Mouse (Mus musculus): ENCODE data around the gene Eml6.

The Eml6 gene

DNA sequence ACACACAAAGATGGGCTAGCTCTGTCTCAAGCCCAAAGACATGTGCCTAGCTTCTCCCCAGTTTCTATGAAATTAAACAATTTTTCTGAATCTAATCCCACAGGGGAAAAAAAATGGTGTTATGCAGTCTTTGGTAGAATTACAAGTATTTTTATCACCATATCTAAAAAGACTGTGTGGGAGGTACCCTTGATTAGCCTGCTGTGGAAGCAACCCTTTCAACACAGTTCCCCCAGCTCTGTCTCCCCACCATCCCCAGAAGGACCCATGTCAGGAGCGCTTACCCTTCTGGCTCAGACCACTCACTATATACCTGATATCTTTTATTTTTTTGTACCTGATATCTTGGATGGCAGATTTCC, 276.4 kb downstream of the Eml6 start:
- DNase-seq (ENCODE audit: low read depth, low spot score): no peak

DNA sequence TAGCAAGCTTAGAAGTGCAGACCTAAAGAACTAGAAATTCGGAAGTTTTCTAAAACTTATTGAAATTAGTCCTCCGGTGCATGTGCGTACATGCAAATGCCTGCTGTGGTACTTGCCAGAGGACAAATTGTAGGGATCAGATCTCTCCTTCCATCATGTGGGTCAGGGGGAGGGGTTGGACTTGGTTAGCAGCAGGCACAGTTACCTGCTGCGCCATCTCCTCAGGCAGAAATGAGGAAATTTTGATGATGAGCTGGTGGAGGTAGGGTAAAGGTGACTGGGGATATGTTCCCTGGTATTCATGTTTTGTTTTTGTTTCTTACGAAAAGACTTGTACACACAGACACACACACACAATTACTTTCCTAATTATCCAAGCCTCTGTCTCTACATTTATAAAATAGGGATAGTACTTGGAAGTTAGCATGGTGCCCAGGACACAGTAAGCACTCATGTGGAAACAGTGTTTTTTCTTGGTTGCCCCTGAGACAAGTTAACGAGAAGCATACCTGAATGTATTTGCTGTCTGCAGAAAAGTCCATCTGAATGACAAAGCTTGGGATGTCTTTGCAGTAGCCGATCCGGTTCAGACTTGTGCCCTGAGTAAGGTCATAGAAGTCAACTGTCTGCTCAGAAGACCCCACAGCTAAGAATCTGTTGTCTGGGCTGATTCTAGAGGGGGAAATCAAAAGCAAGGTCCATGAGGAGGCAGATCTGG, 276.9 kb downstream of the Eml6 start:
- DNase-seq (ENCODE audit: low read depth, low spot score): peak; percentile 84

- DNase-seq (ENCODE audit: low read depth, low spot score): no peak
These were observed 278.0 kb downstream of the Eml6 start for GRCm38 (mm10) chr11:29747881-29748280.

DNA sequence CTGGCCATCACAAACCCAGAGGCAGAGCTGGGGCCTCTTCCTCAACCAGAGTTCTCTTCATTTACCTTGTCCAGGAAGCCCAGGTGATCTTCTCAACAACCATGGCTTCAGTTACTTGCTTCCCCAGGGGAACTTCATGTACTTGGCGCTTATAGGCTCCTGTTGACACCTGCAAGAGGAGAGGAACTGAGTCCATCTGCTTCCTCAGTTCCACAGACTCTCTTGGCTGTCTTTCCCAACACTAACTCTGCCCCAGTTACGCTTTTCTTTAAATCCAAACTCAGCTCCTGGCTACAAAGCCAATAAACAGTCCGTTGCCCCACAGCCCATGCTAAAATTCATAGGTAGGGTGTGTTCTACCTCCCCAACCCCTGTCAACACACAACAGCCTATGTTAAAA, 278.5 kb downstream of the Eml6 start:
- no peak for DNase-seq (ENCODE audit: low read depth, low spot score)

DNA sequence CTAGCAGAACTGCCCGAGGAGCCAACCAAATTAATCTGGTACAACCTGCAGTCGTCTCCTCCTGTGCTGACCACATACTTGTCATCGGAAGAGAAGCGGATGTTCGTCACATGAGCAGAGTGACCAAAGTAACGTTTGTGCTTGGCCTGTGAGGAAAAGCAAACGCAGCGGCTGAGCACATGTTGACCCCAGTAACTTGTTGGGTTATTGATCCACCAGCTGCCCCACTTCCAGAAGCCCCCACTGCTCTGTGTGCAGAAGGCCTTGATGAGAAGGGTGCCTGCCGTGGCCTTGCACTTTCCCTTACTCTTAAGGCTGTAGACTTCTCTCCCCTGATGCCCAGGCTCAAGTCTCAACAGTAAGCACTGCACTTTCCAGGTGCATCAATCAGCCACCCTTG, 279.6 kb downstream of the Eml6 start:
- DNase-seq (ENCODE audit: low read depth, low spot score): no peak

DNA sequence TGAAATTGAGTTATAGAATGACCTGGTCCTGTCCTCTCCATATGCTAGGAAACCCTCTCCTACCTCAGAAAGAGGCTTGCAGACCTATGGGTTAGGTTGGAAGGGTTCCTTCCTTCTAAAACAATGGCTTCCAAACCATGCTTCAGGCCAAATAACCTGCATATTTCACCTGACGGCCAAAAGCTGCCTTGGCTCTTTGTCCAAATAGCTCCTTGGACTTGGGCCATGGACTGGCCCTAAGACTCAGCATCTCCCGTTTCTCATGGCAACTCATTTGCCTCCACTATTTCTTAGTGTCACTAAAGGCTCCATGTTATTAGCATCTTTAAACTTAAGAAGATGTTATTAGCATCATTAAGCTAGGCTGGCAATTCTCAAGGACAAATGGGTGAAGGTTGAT, 280.3 kb downstream of the Eml6 start:
- DNase-seq (ENCODE audit: low read depth, low spot score): no peak

GRCm38 (mm10) chr11:29744760-29745430, 280.9 kb downstream of the Eml6 start:
- DNase-seq (ENCODE audit: low read depth, low spot score): no peak

- no peak for DNase-seq (ENCODE audit: low read depth, low spot score)
These were observed 286.1 kb downstream of the Eml6 start for GRCm38 (mm10) chr11:29739752-29740151.

DNA sequence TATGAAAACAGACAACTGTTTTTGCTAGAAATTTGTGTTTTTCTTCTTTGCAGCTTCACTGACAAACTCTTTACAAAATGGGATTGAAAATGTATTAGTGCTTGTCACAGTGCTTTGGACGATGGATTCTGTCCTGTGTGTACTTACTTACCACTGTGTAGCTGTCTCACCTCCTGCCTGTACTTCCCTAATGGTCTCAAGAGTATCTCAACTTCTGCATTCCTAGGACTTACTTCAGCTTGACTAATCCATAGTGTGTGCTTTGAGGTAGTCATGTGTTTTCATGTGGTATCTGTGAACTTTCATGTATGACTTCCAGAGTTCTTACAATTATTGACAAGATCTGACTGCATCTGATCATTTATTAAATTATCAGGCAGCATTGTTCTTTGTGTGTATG, 297.9 kb downstream of the Eml6 start:
- no peak for DNase-seq (ENCODE audit: low read depth, low spot score)

DNA sequence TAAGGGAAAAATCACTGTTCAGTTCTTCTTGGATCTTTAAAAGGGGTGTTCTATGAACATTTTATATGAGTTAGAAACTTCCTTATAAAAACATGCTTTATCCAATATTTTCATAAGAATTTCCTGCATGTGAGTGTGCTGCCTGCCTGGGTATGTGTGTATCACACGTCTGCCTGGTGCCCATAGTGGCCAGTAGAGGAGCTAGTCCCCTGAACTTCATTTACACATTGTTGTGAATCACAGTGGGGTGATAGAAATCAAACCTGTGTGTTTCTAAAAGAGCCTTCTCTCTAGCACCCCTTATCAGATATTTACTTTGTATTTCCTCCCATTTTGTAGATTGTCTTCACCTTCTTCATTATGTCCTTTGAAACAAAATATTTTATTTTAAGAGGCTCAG, 300.2 kb downstream of the Eml6 start:
- peak; percentile 40 for DNase-seq (ENCODE audit: low read depth, low spot score)

- no peak for DNase-seq (ENCODE audit: low read depth, low spot score)
These were observed 300.7 kb downstream of the Eml6 start for GRCm38 (mm10) chr11:29725167-29725566.

DNA sequence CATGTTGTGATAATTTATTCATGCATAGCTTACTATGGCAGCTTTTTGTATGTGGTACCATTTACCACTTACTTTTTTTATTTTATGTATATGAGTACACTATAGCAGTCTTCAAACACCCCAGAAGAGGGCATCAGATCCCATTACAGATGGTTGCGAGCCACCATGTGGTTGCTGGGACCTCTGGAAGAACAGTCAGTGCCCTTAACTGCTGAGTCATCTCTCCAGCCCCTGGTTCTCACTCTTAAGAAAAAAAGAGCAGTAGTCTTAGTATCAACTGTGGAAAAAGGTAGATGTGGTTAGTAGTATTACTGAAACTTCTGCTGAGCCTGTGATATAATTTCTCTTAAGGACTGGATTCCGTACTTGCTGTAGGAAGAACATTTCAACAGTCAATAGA, 301.6 kb downstream of the Eml6 start:
- DNase-seq (ENCODE audit: low read depth, low spot score): peak; percentile 70

DNA sequence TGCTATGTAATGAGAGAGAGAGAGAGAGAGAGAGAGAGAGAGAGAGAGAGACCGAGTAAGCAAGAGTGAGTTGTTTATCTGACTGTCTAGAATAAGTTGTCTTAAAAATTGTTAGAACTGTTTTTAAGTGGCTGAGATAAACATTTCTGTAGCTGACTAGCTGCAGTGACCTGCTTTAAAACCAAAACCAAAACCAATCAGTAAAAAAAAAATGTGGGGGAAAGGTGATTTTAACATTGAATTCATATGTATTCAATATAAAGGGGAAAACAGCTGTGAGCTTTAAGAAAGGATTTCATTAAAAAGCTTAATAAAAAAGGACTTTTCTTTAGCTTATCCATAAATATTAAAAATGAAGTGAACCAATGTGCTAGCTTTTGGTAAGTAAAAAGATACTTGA, 306.2 kb downstream of the Eml6 start:
- no peak for DNase-seq (ENCODE audit: low read depth, low spot score)

DNA sequence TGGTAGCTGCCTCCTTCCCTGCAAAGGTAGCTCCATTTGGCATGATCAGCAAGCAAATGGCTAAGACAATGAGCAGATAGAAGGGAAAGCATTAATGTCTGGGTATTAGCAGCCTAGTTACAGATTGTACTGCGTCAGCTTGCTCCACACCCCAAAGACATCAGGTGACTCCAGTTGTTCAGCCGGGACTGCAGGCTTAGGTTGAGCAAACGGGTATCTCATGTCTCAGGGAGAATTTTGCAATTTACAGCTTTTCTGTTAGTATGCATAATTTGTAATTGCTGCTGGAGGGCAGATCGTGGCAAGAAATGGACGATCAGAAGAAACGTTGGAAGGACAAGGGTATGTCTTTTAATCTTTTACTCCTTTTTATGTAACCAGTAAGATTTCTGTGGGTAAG, 307.3 kb downstream of the Eml6 start:
- no peak for DNase-seq (ENCODE audit: low read depth, low spot score)

- DNase-seq (ENCODE audit: low read depth, low spot score): no peak
These were observed 310.3 kb downstream of the Eml6 start for GRCm38 (mm10) chr11:29715499-29715898.

- DNase-seq (ENCODE audit: low read depth, low spot score): peak; percentile 56
These were observed 311.0 kb downstream of the Eml6 start for GRCm38 (mm10) chr11:29714789-29715188.

DNA sequence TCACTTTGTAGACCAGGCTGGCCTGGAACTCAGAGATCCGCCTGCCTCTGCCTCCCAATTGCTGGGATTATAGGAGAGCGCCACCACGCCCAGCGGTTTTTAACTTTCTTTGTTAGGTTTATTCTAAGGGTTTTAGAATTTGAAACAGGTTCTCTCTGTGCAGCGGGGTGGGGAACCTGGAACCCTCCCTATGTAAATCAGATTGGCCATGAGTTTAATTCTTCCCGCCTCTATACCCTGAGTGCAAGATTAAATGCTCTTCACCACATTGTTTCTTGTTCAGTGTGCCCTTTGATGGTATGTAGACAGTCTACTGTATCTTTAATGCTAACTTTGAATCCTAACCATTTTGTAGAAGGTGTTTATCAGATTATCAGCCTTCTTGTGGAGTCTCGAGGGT, 311.7 kb downstream of the Eml6 start:
- peak; percentile 94 for DNase-seq (ENCODE audit: low read depth, low spot score)

- peak; percentile 68 for DNase-seq (ENCODE audit: low read depth, low spot score)
These were observed 316.3 kb downstream of the Eml6 start for GRCm38 (mm10) chr11:29709512-29709911.

- DNase-seq (ENCODE audit: low read depth, low spot score): no peak
These were observed 319.0 kb downstream of the Eml6 start for GRCm38 (mm10) chr11:29706845-29707244.

DNA sequence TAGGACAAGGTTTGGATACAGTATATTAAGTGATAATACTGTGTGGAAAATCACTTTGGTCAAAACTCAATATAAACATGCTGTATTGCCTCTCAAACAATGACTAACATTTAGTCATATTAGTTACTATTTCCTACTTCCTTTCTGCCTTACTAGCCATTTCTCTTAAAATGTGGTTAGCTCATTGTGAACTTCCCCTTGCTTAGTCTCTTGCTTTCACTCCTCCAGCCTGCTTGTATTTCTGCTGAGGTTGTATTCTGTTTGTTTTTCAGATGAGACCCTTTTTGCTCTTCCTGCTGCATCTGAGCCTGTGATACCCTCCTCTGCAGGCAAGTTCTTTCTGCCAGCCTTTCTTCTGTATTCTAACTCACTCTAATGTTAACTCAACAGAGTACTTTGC, 320.6 kb downstream of the Eml6 start:
- DNase-seq (ENCODE audit: low read depth, low spot score): no peak

- no peak for DNase-seq (ENCODE audit: low read depth, low spot score)
These were observed 323.1 kb downstream of the Eml6 start for GRCm38 (mm10) chr11:29702721-29703120.

DNA sequence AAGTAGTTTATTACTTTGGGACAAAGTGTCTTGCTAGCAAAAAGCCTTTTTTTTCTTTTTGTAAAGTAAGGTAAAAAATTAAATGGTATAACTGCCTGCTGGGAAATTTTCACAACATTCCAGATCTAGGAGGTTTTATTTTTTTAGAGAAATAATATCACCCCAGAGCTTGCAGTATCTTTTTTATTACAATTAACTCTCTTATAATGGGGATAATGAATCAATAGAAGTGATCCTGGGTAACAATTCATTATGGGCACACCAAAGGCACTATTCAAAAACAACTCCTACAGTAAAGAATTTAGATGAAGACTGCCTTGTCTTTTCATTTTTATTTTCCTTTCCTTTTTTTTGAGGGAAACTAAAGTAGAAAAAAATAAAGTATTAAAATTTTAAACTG, 331.1 kb downstream of the Eml6 start:
- DNase-seq (ENCODE audit: low read depth, low spot score): no peak

- DNase-seq (ENCODE audit: low read depth, low spot score): peak; percentile 94
These were observed 332.0 kb downstream of the Eml6 start for GRCm38 (mm10) chr11:29693576-29694410.
